Mouse (Mus musculus) cortical plate, adult 2 months (tissue): ENCODE results near the gene Kcnd2. TPM values are rescaled to one million over a fixed set of nuclear protein-coding genes. Genes with fewer than 3 reads are reported as not detected.

Experiments
- H3K27ac ChIP-seq: fragments of 200-500 bp; 2 replicates; pipeline ENCODE4 v1.5.1; 2012; ENCODE audit warnings: low read length, control low read depth, inconsistent platforms; ENCODE audit not compliant: insufficient read depth
- H3K4me1 ChIP-seq: fragments of 200-500 bp; 2 replicates; pipeline ENCODE4 v1.6.1; 2011; ENCODE audit warnings: low read length; ENCODE audit not compliant: control insufficient read depth, insufficient read depth
- H3K4me3 ChIP-seq: fragments of 200-500 bp; 2 replicates; pipeline ENCODE4 v1.5.1; 2011; ENCODE audit warnings: mild to moderate bottlenecking, low read length, control low read depth; ENCODE audit not compliant: insufficient read depth
- CTCF ChIP-seq: fragments of 200-500 bp; IDR thresholded peaks from 2 replicates; pipeline ENCODE4 v1.5.1; 2011; ENCODE audit warnings: mild to moderate bottlenecking, control low read depth, low read length; ENCODE audit not compliant: insufficient read depth; ENCODE audit errors: extremely low read depth
- POLR2A ChIP-seq: fragments of 200-500 bp; IDR thresholded peaks from 2 replicates; pipeline ENCODE4 v1.6.1; 2011; ENCODE audit warnings: mild to moderate bottlenecking, low read length, control low read depth; ENCODE audit not compliant: insufficient read depth; ENCODE audit errors: extremely low read depth
- polyA plus RNA-seq: library from polyadenylated mRNA; depleted of rRNA; stranded (reverse); fragments of >200 nt; gene quantifications from 2 replicates; pipeline ENCODE4 v1.2.3, GENCODE M21; 2012

The Kcnd2 gene
- polyA plus RNA-seq, 1 experiment: 32.0 TPM

DNA sequence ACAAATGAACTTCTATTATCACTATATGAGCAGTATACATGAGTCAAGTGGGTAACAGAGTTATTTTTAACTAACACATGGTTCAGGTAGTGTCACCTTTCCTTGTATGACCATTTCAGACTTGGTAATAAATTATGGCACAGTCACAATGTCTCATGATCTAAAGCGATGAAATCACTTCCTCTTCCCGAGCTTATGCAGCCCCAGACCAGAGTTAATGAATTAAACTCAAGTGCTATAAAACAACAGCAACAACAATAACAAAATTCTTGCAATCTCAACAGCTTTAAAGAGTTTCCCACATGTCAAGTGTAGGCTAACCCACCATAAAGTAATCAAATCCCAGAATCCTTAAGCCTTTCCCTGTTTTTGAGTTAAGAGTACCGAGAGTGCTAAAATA is 198.4 kb downstream of the Kcnd2 start:
- TF ChIP-seq POLR2A: no peak
- no peak for TF ChIP-seq CTCF
- Histone ChIP-seq H3K4me1 (no peaks in the 10 kb centered on the region; the same call in 1 of the 2 replicates), H3K4me3 (no peak overlapping the region), H3K27ac (no peak overlapping the region)

DNA sequence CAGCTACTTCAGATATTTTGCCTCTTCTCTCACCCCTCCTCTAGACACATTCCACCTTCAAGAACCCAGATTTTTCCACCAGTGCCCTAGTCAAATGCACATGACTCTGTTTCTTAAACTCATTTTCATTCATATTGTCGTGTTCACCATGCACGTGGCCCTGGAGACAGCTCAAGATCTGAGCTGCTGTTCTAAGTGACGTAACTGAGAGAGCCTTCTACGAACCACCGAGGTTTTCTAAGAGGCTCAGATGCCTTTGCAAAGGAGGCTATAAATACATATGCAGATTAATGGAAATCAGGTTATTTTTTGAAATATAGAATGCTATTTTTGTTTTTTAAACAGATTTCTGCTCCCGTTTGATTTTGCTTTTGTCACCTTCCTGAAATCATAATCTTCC is 202.9 kb downstream of the Kcnd2 start:
- Histone ChIP-seq H3K4me3 (no peak overlapping the region), H3K4me1 (no peaks in the 10 kb centered on the region; the same call in 1 of the 2 replicates), H3K27ac (no peak overlapping the region)
- TF ChIP-seq POLR2A (no peak), CTCF (no peak)

DNA sequence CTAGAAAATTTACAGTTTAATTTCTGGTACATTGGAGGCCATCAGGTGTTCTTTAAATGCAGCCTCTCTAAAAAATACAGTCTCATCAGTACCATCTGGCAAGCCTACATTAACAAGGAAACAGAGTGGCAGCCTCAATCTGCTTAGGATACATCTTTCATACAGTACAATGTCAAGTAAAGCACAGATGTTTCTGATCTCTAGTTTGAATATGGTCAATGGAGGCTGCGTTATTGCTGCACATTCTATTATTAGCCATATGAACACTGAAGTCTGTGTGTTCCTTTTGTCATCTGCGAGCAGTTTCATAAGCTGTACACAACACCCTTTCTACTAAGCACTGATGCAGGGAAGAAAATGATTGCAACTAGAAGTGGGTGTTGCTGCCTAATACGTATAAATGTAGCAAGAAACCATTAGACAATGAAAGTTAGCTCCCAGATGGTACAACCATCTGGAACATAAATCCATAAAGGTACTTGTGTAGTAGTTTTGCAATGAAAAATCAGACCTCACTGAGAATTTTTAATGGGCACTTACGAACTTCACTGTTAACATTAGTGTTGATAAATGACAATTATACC is 209.0 kb downstream of the Kcnd2 start:
- H3K4me1 ChIP-seq: no peaks in the 10 kb centered on the region
- no peak overlapping the region for H3K4me3 ChIP-seq
- no peak overlapping the region for H3K27ac ChIP-seq
- TF ChIP-seq POLR2A (no peak), CTCF (no peak)

- Histone ChIP-seq H3K4me1 (no peaks in the 10 kb centered on the region), H3K4me3 (no peak overlapping the region), H3K27ac (no peak overlapping the region)
- no peak for TF ChIP-seq POLR2A
- TF ChIP-seq CTCF: no peak
Observed at GRCm38 (mm10) chr6:21431120-21431519, 215.8 kb downstream of the Kcnd2 start.

GRCm38 (mm10) chr6:21464719-21465118 is 249.4 kb downstream of the Kcnd2 start:
- no peaks in the 10 kb centered on the region for H3K4me1 ChIP-seq
- no peak overlapping the region for H3K4me3 ChIP-seq
- H3K27ac ChIP-seq: no peak overlapping the region
- no peak for TF ChIP-seq POLR2A
- no peak for TF ChIP-seq CTCF

GRCm38 (mm10) chr6:21471891-21472544 is 256.7 kb downstream of the Kcnd2 start:
- TF ChIP-seq CTCF: no peak
- Histone ChIP-seq H3K27ac (no peak overlapping the region), H3K4me1 (no peaks in the 10 kb centered on the region), H3K4me3 (no peak overlapping the region)

GRCm38 (mm10) chr6:21482714-21483113 is 267.4 kb downstream of the Kcnd2 start:
- Histone ChIP-seq H3K27ac (no peak overlapping the region), H3K4me3 (no peak overlapping the region), H3K4me1 (no peaks in the 10 kb centered on the region)
- no peak for TF ChIP-seq POLR2A

DNA sequence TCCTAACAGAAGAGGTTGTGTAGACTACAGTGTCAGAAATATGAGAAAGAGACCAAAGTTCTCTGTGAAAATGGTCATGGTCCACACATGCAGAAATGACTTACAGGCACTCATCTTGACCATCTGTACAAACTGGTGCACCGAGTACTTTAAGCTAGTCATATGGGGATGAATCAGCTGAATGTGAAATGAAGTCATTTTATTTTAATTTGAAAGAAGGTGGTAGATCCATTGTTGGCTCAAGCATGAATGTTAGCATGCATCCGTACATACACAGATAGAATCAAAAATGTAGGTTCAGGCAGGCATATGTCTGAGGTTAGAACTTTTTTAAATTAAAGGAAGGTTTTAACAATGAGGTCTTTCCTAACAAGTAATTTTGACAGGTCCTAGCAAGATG is 273.2 kb downstream of the Kcnd2 start:
- H3K4me3 ChIP-seq: no peak overlapping the region
- H3K4me1 ChIP-seq: no peaks in the 10 kb centered on the region
- no peak overlapping the region for H3K27ac ChIP-seq
- no peak for TF ChIP-seq POLR2A
- TF ChIP-seq CTCF: no peak

- Histone ChIP-seq H3K4me1 (no peaks in the 10 kb centered on the region), H3K27ac (no peak overlapping the region), H3K4me3 (no peak overlapping the region)
- TF ChIP-seq POLR2A (no peak), CTCF (no peak)
Observed at GRCm38 (mm10) chr6:21502921-21503320, 287.6 kb downstream of the Kcnd2 start.

GRCm38 (mm10) chr6:21510621-21511239 is 295.4 kb downstream of the Kcnd2 start:
- no peak overlapping the region for H3K27ac ChIP-seq
- H3K4me3 ChIP-seq: no peak overlapping the region
- H3K4me1 ChIP-seq: no peaks in the 10 kb centered on the region
- TF ChIP-seq CTCF: no peak
- TF ChIP-seq POLR2A: no peak

- TF ChIP-seq POLR2A: no peak
- TF ChIP-seq CTCF: no peak
- H3K4me3 ChIP-seq: no peak overlapping the region
- H3K4me1 ChIP-seq: no peaks in the 10 kb centered on the region
- no peak overlapping the region for H3K27ac ChIP-seq
Observed at GRCm38 (mm10) chr6:21520351-21520750, 305.0 kb downstream of the Kcnd2 start.
